Mouse (Mus musculus) lung, embryonic 15.5 days (tissue): ENCODE measurements around the gene Smarcb1. TPM values are rescaled to one million over a fixed set of nuclear protein-coding genes. Genes with fewer than 3 reads are reported as not detected.

Source experiments
- polyA plus RNA-seq: library from polyadenylated mRNA; unstranded; fragments of >200 nt; fragmentation: Nextera tagmentation; extraction: Ambion mirVana; gene quantifications from 2 replicates; pipeline ENCODE4 v1.2.1, GENCODE M21; 2015

Gene Smarcb1
- polyA plus RNA-seq, 1 experiment from 2014 or later: 213 TPM

Other genes starting within 250 kb of the Smarcb1 start
- 30.7 and 38.7 TPM in 2 replicates for gene Cabin1, start 157.3 kb downstream of the Smarcb1 start, polyA plus RNA-seq
- gene Ddt, start 148.2 kb downstream of the Smarcb1 start, polyA plus RNA-seq: 62.2 and 79.4 TPM in 2 replicates
- not detected in 2 replicates for gene Gm20441, start 140.7 kb downstream of the Smarcb1 start, polyA plus RNA-seq
- 27.7 and 27.8 TPM in 2 replicates for gene Gstt3, start 140.2 kb downstream of the Smarcb1 start, polyA plus RNA-seq
- 31.7 and 31.9 TPM in 2 replicates for gene Gstt1, start 123.0 kb downstream of the Smarcb1 start, polyA plus RNA-seq
- gene Gstt4, start 99.1 kb downstream of the Smarcb1 start, polyA plus RNA-seq: not detected in 2 replicates
- gene Gstt2, start 84.2 kb downstream of the Smarcb1 start, polyA plus RNA-seq: 37.3 and 39.1 TPM in 2 replicates
- 1,625 and 1,841 TPM in 2 replicates for gene Mif, start 61.4 kb downstream of the Smarcb1 start, polyA plus RNA-seq
- gene Derl3, start 28.2 kb downstream of the Smarcb1 start, polyA plus RNA-seq: 1.8 and 2.5 TPM in 2 replicates
- gene Chchd10, start 11.5 kb upstream of the Smarcb1 start, polyA plus RNA-seq: 51.1 and 55.3 TPM in 2 replicates
- 75.9 and 83.4 TPM in 2 replicates for gene Mmp11, start 14.9 kb upstream of the Smarcb1 start, polyA plus RNA-seq
- gene Gm867, start 19.1 kb upstream of the Smarcb1 start, polyA plus RNA-seq: 0.42 and 0.59 TPM in 2 replicates
- 0.55 and 0.95 TPM in 2 replicates for gene Vpreb3, start 21.4 kb upstream of the Smarcb1 start, polyA plus RNA-seq
- 0.05 TPM in 1 of 2 replicates, not detected in the other for gene Gm5134, start 32.9 kb upstream of the Smarcb1 start, polyA plus RNA-seq
- gene Zfp280b, start 111.0 kb upstream of the Smarcb1 start, polyA plus RNA-seq: 20.8 and 22.0 TPM in 2 replicates
- not detected in 2 replicates for gene Slc5a4b, start 189.3 kb upstream of the Smarcb1 start, polyA plus RNA-seq
- not detected in 2 replicates for gene Slc5a4a, start 225.8 kb upstream of the Smarcb1 start, polyA plus RNA-seq